10 mouse cellular contexts compared by ENCODE assay signal in genomic region chr4:117405999-117406398, GRCm38 (mm10).
DNase-seq lines count a peak whose midpoint lies in the region; ATAC-seq and TF ChIP-seq lines count a peak whose summit lies in the region.
"Had no signal": no experiment of that assay in that cellular context is flagged by ENCODE, and none has a peak within 500 bp of the region (broad histone marks: within the 10 kb centered on the region; RNA-seq: fewer than 3 reads in every experiment).

No protein-coding gene starts in this region.

- no peaks in the 10 kb centered on the region; the same call in 1 of the 2 replicates for H3K4me1 ChIP-seq in stomach, embryonic 14.5 days (ENCODE audit: control insufficient read depth, insufficient read depth, low read length)
- no peaks in the 10 kb centered on the region for H3K4me1 ChIP-seq in stomach, postnatal 0 days (replicated peaks; ENCODE audit: control insufficient read depth, insufficient read depth)
- H3K4me1 ChIP-seq in heart, embryonic 16.5 days (ENCODE audit: control insufficient read depth, insufficient read depth, low read length): peaks cover 13% of the 10 kb centered on the region
- H3K4me1 ChIP-seq in kidney, embryonic 14.5 days (ENCODE audit: control insufficient read depth, insufficient read depth, low read length): peaks cover 9% of the 10 kb centered on the region
- H3K4me1 ChIP-seq: liver, embryonic 13.5 days had no signal

- no peak for TF ChIP-seq EP300 in stomach, postnatal 0 days (optimal IDR thresholded peaks at IDR 0.05)

- H3K4me3 ChIP-seq in stomach, embryonic 14.5 days (ENCODE audit: low read depth, low read length): no peak overlapping the region
- no peak overlapping the region for H3K4me3 ChIP-seq in stomach, postnatal 0 days (ENCODE audit: low read depth, low read length)
- no peak overlapping the region for H3K4me3 ChIP-seq in heart, embryonic 16.5 days (ENCODE audit: low read length)
- no peak overlapping the region for H3K4me3 ChIP-seq in kidney, embryonic 14.5 days (ENCODE audit: low read length)
- H3K4me3 ChIP-seq: liver, embryonic 13.5 days had no signal

- H3K9me3 ChIP-seq in stomach, embryonic 14.5 days (ENCODE audit: control insufficient read depth, low read depth, low read length): no peaks in the 10 kb centered on the region
- H3K9me3 ChIP-seq in stomach, postnatal 0 days (ENCODE audit: control insufficient read depth, low read length): no peaks in the 10 kb centered on the region
- no peaks in the 10 kb centered on the region for H3K9me3 ChIP-seq in heart, embryonic 16.5 days (replicated peaks; ENCODE audit: control insufficient read depth, low read length)
- H3K9me3 ChIP-seq in kidney, embryonic 14.5 days (ENCODE audit: control insufficient read depth, low read length): no peaks in the 10 kb centered on the region
- H3K9me3 ChIP-seq: liver, embryonic 13.5 days had no signal

- H3K27me3 ChIP-seq in stomach, embryonic 14.5 days (ENCODE audit: control insufficient read depth, insufficient read depth, low read length): no peaks in the 10 kb centered on the region
- H3K27me3 ChIP-seq in stomach, postnatal 0 days (ENCODE audit: control insufficient read depth, insufficient read depth, low read length): no peaks in the 10 kb centered on the region
- H3K27me3 ChIP-seq in heart, embryonic 16.5 days (ENCODE audit: control insufficient read depth, insufficient read depth, low read length): 0 out of 2 replicates have a peak, but pooled peaks cover 2% of the 10 kb centered on the region
- H3K27me3 ChIP-seq in kidney, embryonic 14.5 days (ENCODE audit: control insufficient read depth, insufficient read depth, low read length): no peaks in the 10 kb centered on the region; the same call in 1 of the 2 replicates
- H3K27me3 ChIP-seq: liver, embryonic 13.5 days had no signal

- H3K4me2 ChIP-seq in stomach, embryonic 14.5 days (replicated peaks; ENCODE audit: low read depth, low read length): no peak overlapping the region
- no peak overlapping the region for H3K4me2 ChIP-seq in stomach, postnatal 0 days (replicated peaks; ENCODE audit: low read depth)
- peak overlapping the region; percentile 19; the same call in 1 of the 2 replicates for H3K4me2 ChIP-seq in heart, embryonic 16.5 days (ENCODE audit: low read depth, low read length)
- H3K4me2 ChIP-seq in kidney, embryonic 14.5 days (replicated peaks; ENCODE audit: low read depth, low read length): no peak overlapping the region
- H3K4me2 ChIP-seq: liver, embryonic 13.5 days had no signal

- no peak overlapping the region for H3K27ac ChIP-seq in stomach, embryonic 14.5 days (ENCODE audit: low read length)
- H3K27ac ChIP-seq in stomach, postnatal 0 days (replicated peaks): no peak overlapping the region
- no peak overlapping the region for H3K27ac ChIP-seq in heart, embryonic 16.5 days (ENCODE audit: low read length)
- no peak overlapping the region for H3K27ac ChIP-seq in kidney, embryonic 14.5 days (ENCODE audit: low read depth, low read length)
- H3K27ac ChIP-seq: liver, embryonic 13.5 days had no signal

- no peak overlapping the region for H3K9ac ChIP-seq in stomach, embryonic 14.5 days (replicated peaks; ENCODE audit: low read depth, low read length)
- H3K9ac ChIP-seq in stomach, postnatal 0 days (ENCODE audit: low read length): no peak overlapping the region
- H3K9ac ChIP-seq in heart, embryonic 16.5 days (ENCODE audit: low read length): no peak overlapping the region
- no peak overlapping the region for H3K9ac ChIP-seq in kidney, embryonic 14.5 days (ENCODE audit: low read depth, low read length)
- H3K9ac ChIP-seq: liver, embryonic 13.5 days had no signal

- DNase-seq in heart, adult 18-20 months: peak; percentile 10 to 16
- DNase-seq in heart, adult 11 months: no peak
- no peak for DNase-seq in stomach, postnatal 0 days (ENCODE audit: low spot score)
- DNase-seq in retina, postnatal 7 days (ENCODE audit: low read depth, low spot score): peak; percentile 23
- no peak for DNase-seq in left cerebral cortex, adult 9 months (ENCODE audit: low spot score in 2 of 2)
- DNase-seq: liver, embryonic 13.5 days had no signal

- 27% methylated on average over 9 of the region's 9 CpGs for WGBS in stomach, embryonic 14.5 days
- WGBS in stomach, postnatal 0 days: 37% methylated on average over 9 of the region's 9 CpGs
- 29% methylated on average over 9 of the region's 9 CpGs for WGBS in heart, embryonic 16.5 days
- WGBS in kidney, embryonic 14.5 days: 34% methylated on average over 9 of the region's 9 CpGs

- no peak for TF ChIP-seq CTCF in stomach, postnatal 0 days (IDR thresholded peaks at IDR 0.05; ENCODE audit: low read depth)

- H3K36me3 ChIP-seq in stomach, embryonic 14.5 days (ENCODE audit: control insufficient read depth, insufficient read depth, low read length): no peaks in the 10 kb centered on the region
- no peaks in the 10 kb centered on the region for H3K36me3 ChIP-seq in stomach, postnatal 0 days (ENCODE audit: control insufficient read depth, insufficient read depth, low read length)
- no peaks in the 10 kb centered on the region for H3K36me3 ChIP-seq in heart, embryonic 16.5 days (ENCODE audit: control insufficient read depth, insufficient read depth)
- no peaks in the 10 kb centered on the region for H3K36me3 ChIP-seq in kidney, embryonic 14.5 days (ENCODE audit: control insufficient read depth, insufficient read depth, low read length)
- H3K36me3 ChIP-seq: liver, embryonic 13.5 days had no signal

- peak; percentile 34; the same call in 1 of the 2 replicates for ATAC-seq in stomach, embryonic 14.5 days (ENCODE audit: insufficient number of reproducible peaks, insufficient read depth, low FRiP score, low read depth)
- no peak for ATAC-seq in stomach, postnatal 0 days (ENCODE audit: low FRiP score, low TSS enrichment)
- peak; percentile 52 for ATAC-seq in heart, embryonic 16.5 days (replicated peaks; ENCODE audit: extremely low read depth, insufficient read depth, low FRiP score)
- no peak for ATAC-seq in kidney, embryonic 14.5 days (ENCODE audit: low FRiP score, low TSS enrichment)
- ATAC-seq: Patski had no signal

Comparison
In these comparisons a context has a peak if more than half of its experiments do, and no peak if none do; other contexts are left out.
1. DNase-seq: peak in heart, adult 18-20 months (2 of 2) and retina, postnatal 7 days (single experiment); none in heart, adult 11 months (single experiment), stomach, postnatal 0 days (single experiment) and left cerebral cortex, adult 9 months (0 of 2).
2. ATAC-seq: peak in stomach, embryonic 14.5 days (single experiment) and heart, embryonic 16.5 days (single experiment); none in stomach, postnatal 0 days (single experiment) and kidney, embryonic 14.5 days (single experiment).